ENCODE assay signal across 9 mouse cellular contexts in the genomic region with DNA sequence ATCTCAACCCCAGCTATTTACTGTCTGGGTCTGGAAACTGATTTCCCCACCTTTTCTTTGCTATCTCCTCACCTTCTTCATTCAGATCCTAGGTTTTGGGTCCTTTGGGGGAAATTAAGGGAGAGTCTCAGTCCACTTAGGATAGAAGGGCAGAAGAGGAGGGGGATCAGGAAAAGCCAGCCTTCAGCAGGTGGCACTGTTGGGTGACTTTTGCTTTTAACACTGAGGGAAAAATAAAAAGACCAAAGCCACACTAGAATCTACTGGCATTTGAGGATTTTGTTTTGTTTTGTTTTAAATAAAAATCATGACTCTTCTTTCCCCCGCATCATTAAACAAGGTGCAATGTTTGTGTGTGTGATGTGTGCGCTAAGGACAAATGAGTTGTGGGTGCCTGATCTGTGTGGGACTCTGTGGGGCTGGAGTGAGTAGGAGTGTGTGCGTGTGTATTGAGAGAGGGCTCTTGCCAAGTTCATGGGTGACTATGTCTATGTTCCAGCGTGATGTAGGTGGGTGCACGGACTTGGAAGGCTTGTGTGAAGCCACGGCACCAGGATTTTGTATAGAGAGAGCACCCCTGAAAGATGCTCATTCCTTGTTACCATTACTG.
DNase-seq lines count a peak whose midpoint lies in the region; ATAC-seq and TF ChIP-seq lines count a peak whose summit lies in the region.
"Had no signal": no experiment of that assay in that cellular context is flagged by ENCODE, and none has a peak within 500 bp of the region (broad histone marks: within the 10 kb centered on the region; RNA-seq: fewer than 3 reads in every experiment).

No protein-coding gene starts in this region.

- no peaks in the 10 kb centered on the region for H3K27me3 ChIP-seq in neural tube, embryonic 11.5 days (ENCODE audit: control insufficient read depth, insufficient read depth, low read length)
- H3K27me3 ChIP-seq: liver, embryonic 13.5 days had no signal

- H3K4me1 ChIP-seq in neural tube, embryonic 11.5 days (ENCODE audit: control insufficient read depth, insufficient read depth, low read length) = peaks cover 3% of the 10 kb centered on the region; the same call in 1 of the 2 replicates
- H3K4me1 ChIP-seq: liver, embryonic 13.5 days had no signal

- DNase-seq in gastrocnemius, adult 2 months = no peak
- no peak for DNase-seq in gastrocnemius, adult 18-20 months (ENCODE audit: low spot score)
- peak; percentile 28 for DNase-seq in neural tube, embryonic 11.5 days (ENCODE audit: low spot score)
- DNase-seq in neural tube, embryonic 10.5 days (ENCODE audit: extremely low spot score, low spot score) = no peak
- DNase-seq in kidney, postnatal 4 days = peak; percentile 55 to 60
- peak; percentile 55 to 65 for DNase-seq in right cerebral cortex, postnatal 10 days (ENCODE audit: low spot score in 2 of 2)
- DNase-seq: liver, embryonic 13.5 days had no signal

- no peak overlapping the region for H3K4me2 ChIP-seq in neural tube, embryonic 11.5 days (ENCODE audit: low read depth)
- H3K4me2 ChIP-seq: liver, embryonic 13.5 days had no signal

- WGBS in neural tube, embryonic 11.5 days = 95% methylated on average over 6 of the region's 6 CpGs

- no peak overlapping the region for H3K9ac ChIP-seq in neural tube, embryonic 11.5 days (ENCODE audit: low read length)
- H3K9ac ChIP-seq: liver, embryonic 13.5 days had no signal

- TF ChIP-seq CTCF in gastrocnemius, adult 2 months (IDR thresholded peaks at IDR 0.05) = peak; percentile 48

- H3K4me3 ChIP-seq in gastrocnemius, adult 2 months = no peak overlapping the region
- H3K4me3 ChIP-seq in neural tube, embryonic 11.5 days (ENCODE audit: low read depth, low read length) = no peak overlapping the region
- H3K4me3 ChIP-seq: liver, embryonic 13.5 days had no signal

- no peaks in the 10 kb centered on the region for H3K36me3 ChIP-seq in neural tube, embryonic 11.5 days (ENCODE audit: control insufficient read depth, insufficient read depth, low read length)
- H3K36me3 ChIP-seq: liver, embryonic 13.5 days had no signal

- no peak overlapping the region for H3K27ac ChIP-seq in gastrocnemius, adult 2 months
- no peak overlapping the region for H3K27ac ChIP-seq in neural tube, embryonic 11.5 days (ENCODE audit: low read depth, low read length)
- H3K27ac ChIP-seq: liver, embryonic 13.5 days had no signal

- ATAC-seq in neural tube, embryonic 11.5 days (ENCODE audit: insufficient read depth, low FRiP score, low TSS enrichment) = no peak
- no peak for ATAC-seq in cerebellum, adult (ENCODE audit: insufficient number of reproducible peaks, low FRiP score, low TSS enrichment)
- ATAC-seq in monocyte, adult 5-6 weeks (replicated peaks; ENCODE audit: insufficient number of reproducible peaks, low FRiP score, low TSS enrichment, poor library complexity, severe bottlenecking) = no peak

- no peaks in the 10 kb centered on the region for H3K9me3 ChIP-seq in neural tube, embryonic 11.5 days (ENCODE audit: control insufficient read depth, low read length)
- H3K9me3 ChIP-seq: liver, embryonic 13.5 days had no signal

- intact Hi-C loops in gastrocnemius, adult 2 months (cut with DNase I) = no loop called here

Comparison
In these comparisons a context has a peak if more than half of its experiments do, and no peak if none do; other contexts are left out.
1. DNase-seq: peak in neural tube, embryonic 11.5 days (single experiment), kidney, postnatal 4 days (2 of 2) and right cerebral cortex, postnatal 10 days (2 of 2); none in gastrocnemius, adult 2 months (single experiment), gastrocnemius, adult 18-20 months (single experiment) and neural tube, embryonic 10.5 days (single experiment).